8 mouse cellular contexts compared by ENCODE assay signal in the genomic region with DNA sequence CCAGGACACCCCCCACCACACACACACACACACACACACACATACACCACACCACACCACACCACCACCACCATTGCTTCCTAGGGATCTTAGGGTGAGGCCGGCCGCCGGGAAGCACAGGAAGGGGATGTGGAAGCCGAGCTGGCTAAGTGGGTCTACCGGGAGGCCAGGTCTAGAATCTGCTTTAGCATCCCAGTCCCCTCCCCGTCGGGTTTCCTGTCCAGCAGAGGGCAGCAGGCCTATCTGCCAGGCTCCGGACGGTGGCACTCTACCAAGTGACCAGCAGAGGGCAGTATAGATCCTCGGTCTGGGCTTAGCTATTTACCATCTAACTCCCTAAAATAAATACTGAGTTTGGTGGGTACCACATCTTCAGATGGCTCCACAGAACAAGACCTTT.
A peak's percentile ranks its signal among the peaks of the same experiment; 100 is the strongest.
DNase-seq lines count a peak whose midpoint lies in the region; ATAC-seq and TF ChIP-seq lines count a peak whose summit lies in the region.

No protein-coding gene starts in this region.

- peak overlapping the region; percentile 89 for H3K4me2 ChIP-seq in hindbrain, postnatal 0 days (ENCODE audit: low read depth, low read length)

- intact Hi-C loops in gastrocnemius, adult 2 months (cut with DNase I), result loop anchor here (1.0 to 10.0 kb wide), 6 partner anchors 76 to 431 kb away; no protein-coding TSS in a partner anchor
- intact Hi-C loops in left cerebral cortex, adult 2 months (cut with DNase I), result loop anchor here (1.0 kb wide), 1 partner anchor 161 kb away; no protein-coding TSS in a partner anchor

- peaks cover 20% of the 10 kb centered on the region for H3K4me1 ChIP-seq in hindbrain, postnatal 0 days (ENCODE audit: insufficient read depth, low read length)

- H3K9ac ChIP-seq in hindbrain, postnatal 0 days (replicated peaks; ENCODE audit: low read length), result peak overlapping the region; percentile 95

- peak; percentile 99 for TF ChIP-seq CTCF in gastrocnemius, adult 2 months (IDR thresholded peaks at IDR 0.05)
- TF ChIP-seq CTCF in hindbrain, postnatal 0 days (IDR thresholded peaks at IDR 0.05; ENCODE audit: low read depth), result peak; percentile 100
- TF ChIP-seq CTCF in left cerebral cortex, adult 2 months (IDR thresholded peaks at IDR 0.05), result no peak; the same call in none of the 2 replicates

- 2% methylated on average over 10 of the region's 10 CpGs for WGBS in hindbrain, postnatal 0 days

- ATAC-seq in hindbrain, postnatal 0 days, result peak; percentile 48
- peak; percentile 84 for ATAC-seq in megakaryocyte, adult 5-6 weeks (ENCODE audit: poor library complexity, severe bottlenecking)

- no peaks in the 10 kb centered on the region for H3K9me3 ChIP-seq in hindbrain, postnatal 0 days (ENCODE audit: low read length)

- H3K4me3 ChIP-seq in gastrocnemius, adult 2 months, result peak overlapping the region; percentile 78
- peak overlapping the region; percentile 89 for H3K4me3 ChIP-seq in hindbrain, postnatal 0 days (ENCODE audit: low read length)
- peak overlapping the region; percentile 90 for H3K4me3 ChIP-seq in left cerebral cortex, adult 2 months

- DNase-seq in ZHBTc4 (ENCODE audit: low read depth, low spot score), result peak; percentile 90
- DNase-seq in cerebellum, postnatal 4 days (ENCODE audit: low spot score in 2 of 2), result peak; percentile 79 to 95
- peak; percentile 89 for DNase-seq in gastrocnemius, adult 2 months
- DNase-seq in hindbrain, postnatal 0 days (ENCODE audit: low spot score), result peak; percentile 96
- peak; percentile 87 to 95 for DNase-seq in left cerebral cortex, adult 2 months (ENCODE audit: extremely low spot score in 1 of 2, low spot score in 2 of 2)
- peak; percentile 94 to 96 for DNase-seq in right cerebral cortex, adult 2 months (ENCODE audit: low spot score in 2 of 2)
- DNase-seq in urinary bladder, postnatal 10 days (ENCODE audit: low spot score), result peak; percentile 51

- no peak overlapping the region for H3K27ac ChIP-seq in gastrocnemius, adult 2 months
- H3K27ac ChIP-seq in hindbrain, postnatal 0 days, result peak overlapping the region; percentile 96
- peak overlapping the region; percentile 98 for H3K27ac ChIP-seq in left cerebral cortex, adult 2 months

- H3K36me3 ChIP-seq in hindbrain, postnatal 0 days (ENCODE audit: insufficient read depth, low read length), result no peaks in the 10 kb centered on the region

- H3K27me3 ChIP-seq in hindbrain, postnatal 0 days (ENCODE audit: insufficient read depth, low read length), result 0 out of 2 replicates have a peak, but pooled peaks cover 4% of the 10 kb centered on the region
